Mouse (Mus musculus) E14TG2a.4 (cell line): ENCODE results near the gene Pqlc2.

Experiments
- CTCF ChIP-seq: conservative IDR thresholded peaks from 2 replicates; pipeline ENCODE4 v1.5.1; 2014; ENCODE audit warnings: low read length
- NANOG ChIP-seq: IDR thresholded peaks from 2 replicates; pipeline ENCODE4 v1.6.1; 2014; ENCODE audit warnings: borderline replicate concordance, low read length, mixed read lengths
- POU5F1 ChIP-seq: IDR thresholded peaks from 2 replicates; pipeline ENCODE4 v1.6.1; 2014; ENCODE audit warnings: low read length, borderline replicate concordance

DNA sequence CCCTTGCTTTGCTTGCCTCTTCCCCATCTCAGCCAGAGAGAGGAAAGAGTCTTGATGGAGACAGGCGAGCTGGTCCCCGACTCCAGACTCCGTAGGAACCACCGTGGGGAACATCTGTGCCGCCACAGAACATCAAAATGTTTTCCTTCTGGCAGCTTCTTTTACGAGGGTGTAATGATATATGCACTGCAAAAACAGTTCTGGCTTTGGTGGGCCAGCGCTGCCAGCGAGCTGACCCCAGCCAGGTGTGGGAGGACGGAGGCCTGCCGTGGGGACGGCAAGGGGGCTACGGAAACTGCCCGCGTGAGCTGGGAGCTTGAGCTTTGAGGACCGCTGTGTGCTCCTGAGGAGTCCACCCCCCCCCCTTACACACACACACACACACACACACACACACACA, 25.6 kb downstream of the Pqlc2 start:
- TF ChIP-seq CTCF (no peak), NANOG (no peak), POU5F1 (no peak)
